Mouse (Mus musculus): Measurements from ENCODE around the gene Mrps17. TPM values are rescaled to one million over a fixed set of nuclear protein-coding genes. Genes with fewer than 3 reads are reported as not detected.

Mrps17 gene
- total RNA-seq, 1 experiment, result 147 TPM

- Histone ChIP-seq H3K9ac (ENCODE audit: insufficient read depth, low read depth, low read length, poor library complexity, severe bottlenecking) (no peak overlapping the region), H3K27ac (ENCODE audit: insufficient read depth, low read depth, low read length, poor library complexity, severe bottlenecking) (no peak overlapping the region), H3K4me1 (ENCODE audit: control insufficient read depth in 2 of 2, insufficient read depth in 2 of 2, low read length in 2 of 2, poor library complexity in 1 of 2) (peaks cover 4 to 14% of the 10 kb centered on the region in 2 experiments), H3K36me3 (ENCODE audit: control insufficient read depth, insufficient read depth, low read length, poor library complexity, severe bottlenecking) (no peaks in the 10 kb centered on the region), H3K4me3 (ENCODE audit: insufficient read depth in 1 of 2, low read depth in 1 of 2, low read length in 2 of 2, poor library complexity in 1 of 2, severe bottlenecking in 1 of 2) (no peak overlapping the region), H3K9me3 (ENCODE audit: control insufficient read depth, insufficient read depth, low read depth, low read length) (no peaks in the 10 kb centered on the region)
- no peak for DNase-seq (ENCODE audit: low read depth, low spot score)
- in situ Hi-C loops (cut with MboI; ENCODE audit: low sequenced_read_pairs in 2 of 2, unreplicated experiment in 2 of 2), result no loop called here
- TF ChIP-seq HCFC1 (IDR thresholded peaks at IDR 0.05; ENCODE audit: borderline replicate concordance, insufficient read depth, low read length) (no peak), MAFK (IDR thresholded peaks at IDR 0.05; ENCODE audit: insufficient read depth, low read depth, low read length) (no peak), ZC3H11A (IDR thresholded peaks at IDR 0.05; ENCODE audit: borderline replicate concordance, low read depth, low read length) (no peak)
Measured at GRCm38 (mm10) chr5:129729286-129729685, 14.0 kb downstream of the Mrps17 start.

GRCm38 (mm10) chr5:129730344-129730743 lies 15.0 kb downstream of the Mrps17 start:
- Histone ChIP-seq H3K9ac (ENCODE audit: insufficient read depth, low read depth, low read length, poor library complexity, severe bottlenecking) (0 out of 2 replicates have a peak overlapping the region, but pooled peaks have one; percentile 28), H3K4me1 (ENCODE audit: control insufficient read depth in 2 of 2, insufficient read depth in 2 of 2, low read length in 2 of 2, poor library complexity in 1 of 2) (peaks cover 4 to 14% of the 10 kb centered on the region in 2 experiments), H3K4me3 (ENCODE audit: insufficient read depth in 1 of 2, low read depth in 1 of 2, low read length in 2 of 2, poor library complexity in 1 of 2, severe bottlenecking in 1 of 2) (0 out of 4 replicates have a peak overlapping the region, but pooled peaks of 1 of the 2 experiments have one; percentile 26), H3K27ac (ENCODE audit: insufficient read depth, low read depth, low read length, poor library complexity, severe bottlenecking) (no peak overlapping the region), H3K36me3 (ENCODE audit: control insufficient read depth, insufficient read depth, low read length, poor library complexity, severe bottlenecking) (no peaks in the 10 kb centered on the region), H3K9me3 (ENCODE audit: control insufficient read depth, insufficient read depth, low read depth, low read length) (no peaks in the 10 kb centered on the region)
- TF ChIP-seq MAFK (IDR thresholded peaks at IDR 0.05; ENCODE audit: insufficient read depth, low read depth, low read length) (no peak), ZNF384 (IDR thresholded peaks at IDR 0.05; ENCODE audit: low read depth, low read length) (no peak), ZC3H11A (IDR thresholded peaks at IDR 0.05; ENCODE audit: borderline replicate concordance, low read depth, low read length) (no peak), CHD2 (IDR thresholded peaks at IDR 0.05; ENCODE audit: low read depth, low read length) (no peak), HCFC1 (IDR thresholded peaks at IDR 0.05; ENCODE audit: borderline replicate concordance, insufficient read depth, low read length) (no peak)
- in situ Hi-C loops (cut with MboI; ENCODE audit: low sequenced_read_pairs in 2 of 2, unreplicated experiment in 2 of 2), result no loop called here
- DNase-seq (ENCODE audit: low read depth, low spot score), result no peak

- TF ChIP-seq MAFK (IDR thresholded peaks at IDR 0.05; ENCODE audit: insufficient read depth, low read depth, low read length), result no peak
- no peak for TF ChIP-seq ZC3H11A (IDR thresholded peaks at IDR 0.05; ENCODE audit: borderline replicate concordance, low read depth, low read length)
- TF ChIP-seq HCFC1 (IDR thresholded peaks at IDR 0.05; ENCODE audit: borderline replicate concordance, insufficient read depth, low read length), result no peak
- TF ChIP-seq ZNF384 (IDR thresholded peaks at IDR 0.05; ENCODE audit: low read depth, low read length), result no peak
- no peak for TF ChIP-seq CHD2 (IDR thresholded peaks at IDR 0.05; ENCODE audit: low read depth, low read length)
- Histone ChIP-seq H3K4me1 (ENCODE audit: control insufficient read depth in 2 of 2, insufficient read depth in 2 of 2, low read length in 2 of 2, poor library complexity in 1 of 2) (peaks cover 4 to 17% of the 10 kb centered on the region in 2 experiments), H3K4me3 (ENCODE audit: insufficient read depth in 1 of 2, low read depth in 1 of 2, low read length in 2 of 2, poor library complexity in 1 of 2, severe bottlenecking in 1 of 2) (no peak overlapping the region), H3K36me3 (ENCODE audit: control insufficient read depth, insufficient read depth, low read length, poor library complexity, severe bottlenecking) (no peaks in the 10 kb centered on the region), H3K9ac (ENCODE audit: insufficient read depth, low read depth, low read length, poor library complexity, severe bottlenecking) (no peak overlapping the region), H3K9me3 (ENCODE audit: control insufficient read depth, insufficient read depth, low read depth, low read length) (no peaks in the 10 kb centered on the region), H3K27ac (ENCODE audit: insufficient read depth, low read depth, low read length, poor library complexity, severe bottlenecking) (no peak overlapping the region)
- in situ Hi-C loops (cut with MboI; ENCODE audit: low sequenced_read_pairs in 2 of 2, unreplicated experiment in 2 of 2), result no loop called here
- DNase-seq (ENCODE audit: low read depth, low spot score), result no peak
Measured at GRCm38 (mm10) chr5:129731021-129731420, 15.7 kb downstream of the Mrps17 start.

- TF ChIP-seq ZC3H11A (IDR thresholded peaks at IDR 0.05; ENCODE audit: borderline replicate concordance, low read depth, low read length) (no peak), ZNF384 (IDR thresholded peaks at IDR 0.05; ENCODE audit: low read depth, low read length) (no peak), MAFK (IDR thresholded peaks at IDR 0.05; ENCODE audit: insufficient read depth, low read depth, low read length) (no peak), CHD2 (IDR thresholded peaks at IDR 0.05; ENCODE audit: low read depth, low read length) (no peak), HCFC1 (IDR thresholded peaks at IDR 0.05; ENCODE audit: borderline replicate concordance, insufficient read depth, low read length) (no peak)
- in situ Hi-C loops (cut with MboI; ENCODE audit: low sequenced_read_pairs in 2 of 2, unreplicated experiment in 2 of 2), result no loop called here
- Histone ChIP-seq H3K4me1 (ENCODE audit: control insufficient read depth in 2 of 2, insufficient read depth in 2 of 2, low read length in 2 of 2, poor library complexity in 1 of 2) (peaks cover 0 to 3% of the 10 kb centered on the region in 2 experiments; a peak in 1 of 4 replicates), H3K27ac (ENCODE audit: insufficient read depth, low read depth, low read length, poor library complexity, severe bottlenecking) (no peak overlapping the region), H3K4me3 (ENCODE audit: insufficient read depth in 1 of 2, low read depth in 1 of 2, low read length in 2 of 2, poor library complexity in 1 of 2, severe bottlenecking in 1 of 2) (no peak overlapping the region), H3K9ac (ENCODE audit: insufficient read depth, low read depth, low read length, poor library complexity, severe bottlenecking) (no peak overlapping the region), H3K36me3 (ENCODE audit: control insufficient read depth, insufficient read depth, low read length, poor library complexity, severe bottlenecking) (peaks cover 10% of the 10 kb centered on the region; the same call in 1 of the 2 replicates), H3K9me3 (ENCODE audit: control insufficient read depth, insufficient read depth, low read depth, low read length) (no peaks in the 10 kb centered on the region)
- DNase-seq (ENCODE audit: low read depth, low spot score), result peak; percentile 42
Measured at GRCm38 (mm10) chr5:129740976-129741375, 25.7 kb downstream of the Mrps17 start.

All from ES-E14 (cell line).